Mouse (Mus musculus) embryo, embryonic 11.5 days (tissue): ENCODE data around the gene Hcfc1.

ENCODE experiments used
- DNase-seq: peaks from one replicate; pipeline ENCODE4 v3.0.0-alpha.2; 2012; ENCODE audit warnings: low read depth, low spot score

Hcfc1 gene

DNA sequence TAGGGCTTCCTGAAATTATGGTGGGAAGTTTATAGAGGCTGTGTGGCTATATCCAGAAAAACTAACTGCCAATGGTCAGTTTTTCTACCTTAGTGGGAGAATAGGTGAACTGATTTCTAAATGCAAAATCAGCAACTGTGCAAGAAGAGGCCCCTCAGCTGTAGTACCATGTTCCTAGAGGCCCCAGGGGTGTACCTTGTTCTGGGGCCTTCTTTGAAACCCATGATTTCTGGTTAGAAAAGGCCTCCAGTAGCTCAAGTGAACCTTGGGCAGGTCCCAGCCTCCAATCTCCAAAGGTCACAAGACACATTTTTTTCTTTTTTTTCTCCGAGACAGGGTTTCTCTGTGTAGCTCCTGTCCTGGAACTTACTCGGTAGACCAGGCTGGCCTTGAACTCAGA is 23.9 kb downstream of the Hcfc1 start:
- no peak for DNase-seq

GRCm38 (mm10) chrX:73941860-73942259 is 24.3 kb downstream of the Hcfc1 start:
- DNase-seq = no peak

- DNase-seq = no peak
Measured at GRCm38 (mm10) chrX:73931871-73932270, 34.3 kb downstream of the Hcfc1 start.

- DNase-seq = peak; percentile 47
Measured at GRCm38 (mm10) chrX:73930402-73931062, 35.6 kb downstream of the Hcfc1 start, which contains the start of gene Renbp. TSS of gene Renbp (minus strand) at chrX:73930850.

GRCm38 (mm10) chrX:73922550-73922882 is 43.6 kb downstream of the Hcfc1 start:
- no peak for DNase-seq

DNA sequence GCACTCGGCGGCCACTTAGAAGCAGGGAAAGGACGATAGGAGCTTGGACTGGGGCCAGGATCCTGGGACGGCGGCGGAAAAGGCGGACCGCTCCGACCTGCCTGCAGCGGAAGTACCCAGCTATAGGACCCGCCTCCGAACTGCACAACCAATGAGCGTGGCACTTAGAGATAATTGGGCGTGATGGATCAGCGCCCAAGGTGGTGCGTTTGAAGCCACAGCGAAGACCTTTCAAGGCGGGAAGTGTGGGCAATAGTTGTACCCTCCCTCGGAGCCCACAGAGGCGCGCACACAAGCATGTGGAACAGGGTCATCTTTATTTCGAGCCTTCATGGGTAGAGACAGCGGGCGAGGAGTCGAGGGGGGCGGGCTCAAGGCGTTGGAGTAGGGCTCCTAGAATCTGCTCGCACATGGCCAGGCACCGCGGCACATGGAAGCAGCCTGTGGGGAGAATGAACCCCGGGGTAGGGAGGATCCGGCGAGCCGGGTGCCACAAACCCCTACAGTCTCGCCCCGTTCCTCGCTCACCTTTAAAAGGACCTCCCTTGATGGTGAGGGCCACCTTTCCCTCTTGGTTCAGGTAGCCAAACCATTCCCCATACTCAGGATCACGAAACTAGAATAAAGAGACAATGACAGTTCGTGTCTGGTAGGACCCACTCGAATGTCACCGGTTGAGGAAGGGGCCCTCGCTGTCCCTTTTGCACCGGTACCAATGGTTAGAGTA is 44.2 kb downstream of the Hcfc1 start, which contains the start of the genes Arhgap4 and Naa10:
Arhgap4 (minus strand) TSS at position 48 of the 727 bp plus-strand sequence.
Naa10 (minus strand) TSS at position 122 of the 727 bp plus-strand sequence.
- peak; percentile 75 for DNase-seq

GRCm38 (mm10) chrX:73921285-73921822 is 44.8 kb downstream of the Hcfc1 start:
- DNase-seq = no peak

- no peak for DNase-seq
Measured at GRCm38 (mm10) chrX:73918631-73919030, 47.5 kb downstream of the Hcfc1 start.

- DNase-seq = no peak
Measured at GRCm38 (mm10) chrX:73916945-73917344, 49.2 kb downstream of the Hcfc1 start.

DNA sequence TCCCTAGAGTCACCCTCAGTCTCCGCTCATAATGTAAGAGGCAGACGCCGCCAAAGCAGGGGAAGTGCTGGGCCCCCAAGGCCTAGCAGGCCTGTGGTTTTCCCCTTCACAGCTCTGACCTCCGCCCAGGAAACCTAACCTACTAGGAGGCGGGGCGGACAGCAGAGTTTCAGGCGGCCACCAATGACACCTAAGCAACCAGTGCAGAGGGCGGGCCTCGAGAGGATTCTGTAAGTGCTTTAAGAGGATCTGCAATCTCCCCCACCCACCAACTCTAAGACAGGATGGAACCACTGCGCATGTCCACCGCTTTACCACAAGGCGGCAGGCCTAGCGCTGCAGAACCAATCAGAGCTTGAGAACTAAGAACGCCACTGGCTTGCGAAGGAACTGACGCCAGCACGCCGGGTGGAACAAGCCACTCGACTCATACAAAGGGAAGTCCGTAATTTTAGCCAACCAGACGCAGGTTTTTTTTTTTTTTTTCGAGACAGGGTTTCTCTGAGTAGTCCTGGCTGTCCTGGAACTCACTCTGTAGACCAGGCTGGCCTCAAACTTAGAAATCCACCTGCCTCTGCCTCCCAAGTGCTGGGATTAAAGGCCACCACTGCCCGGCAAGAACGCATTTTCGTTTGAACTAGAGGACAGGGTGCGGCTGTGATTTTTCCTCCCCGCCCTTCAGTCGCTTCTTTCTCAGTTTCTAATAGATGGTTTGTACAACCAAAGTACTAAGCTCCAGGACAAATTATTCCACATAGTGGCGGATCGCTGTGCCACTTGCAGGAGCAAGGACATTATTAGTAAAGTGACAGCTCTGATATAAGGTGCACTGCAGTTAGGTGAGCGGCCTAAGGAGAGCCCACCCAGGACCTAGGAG is 51.1 kb downstream of the Hcfc1 start:
- peak; percentile 86 for DNase-seq

DNA sequence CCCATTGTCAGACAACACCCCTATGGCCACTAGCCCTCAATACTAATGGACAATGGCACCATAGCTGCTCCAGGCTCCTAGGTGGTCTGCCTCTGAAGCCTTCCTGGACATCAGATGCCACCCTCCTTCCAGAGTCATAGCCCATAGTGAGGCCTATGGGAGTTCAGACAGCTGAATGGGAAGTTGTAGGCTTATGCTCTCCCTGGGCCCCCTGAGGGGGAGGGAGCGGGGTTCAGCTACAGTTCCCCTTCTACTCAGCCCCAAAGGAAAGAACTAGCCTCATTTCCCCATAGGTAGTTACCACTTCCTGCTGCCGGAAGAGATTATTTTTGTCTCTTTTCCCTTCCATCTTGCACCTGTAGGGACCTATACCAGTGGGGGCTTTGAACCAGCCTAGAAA is 54.6 kb downstream of the Hcfc1 start:
- no peak for DNase-seq

GRCm38 (mm10) chrX:73911156-73911555 is 55.0 kb downstream of the Hcfc1 start:
- no peak for DNase-seq

DNA sequence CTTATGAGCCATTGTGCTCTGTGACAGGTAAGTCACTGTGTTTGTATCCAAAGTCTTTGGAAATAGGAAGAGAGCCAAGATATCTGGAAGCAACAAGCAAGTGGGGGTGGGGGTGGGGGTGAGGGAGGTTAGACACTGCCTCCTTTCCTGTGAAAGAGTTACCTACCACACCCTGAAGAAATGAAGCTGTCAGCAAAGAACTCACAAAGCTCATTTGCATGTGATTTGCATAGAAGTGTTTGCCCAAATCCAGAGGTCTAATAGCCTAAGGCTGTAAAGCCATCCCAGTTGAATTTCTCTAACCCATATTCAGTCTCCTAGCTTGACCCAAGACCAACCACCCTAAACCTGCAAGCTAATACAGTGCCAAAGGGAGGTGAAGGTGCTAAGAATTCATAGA is 55.7 kb downstream of the Hcfc1 start:
- no peak for DNase-seq

DNA sequence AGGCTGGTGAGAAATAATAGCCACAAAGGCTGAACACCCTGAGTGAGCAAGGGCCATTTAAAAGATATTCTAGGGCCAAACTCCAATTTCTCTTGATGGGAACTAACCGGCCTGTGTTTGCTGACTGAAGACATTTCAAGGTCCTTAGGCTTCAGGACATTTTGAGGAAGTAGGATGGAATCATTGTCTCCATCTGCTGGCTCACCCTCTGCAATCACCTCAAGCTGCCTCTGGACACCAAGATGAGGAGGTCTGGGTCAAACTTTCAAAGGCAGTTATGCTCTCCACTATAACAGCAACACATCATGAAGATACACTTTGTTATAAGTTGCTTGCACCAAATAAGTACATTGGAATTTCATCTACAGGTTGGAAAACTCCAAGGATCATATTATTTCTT is 56.1 kb downstream of the Hcfc1 start:
- no peak for DNase-seq

GRCm38 (mm10) chrX:73897959-73898358 is 68.2 kb downstream of the Hcfc1 start:
- no peak for DNase-seq

DNA sequence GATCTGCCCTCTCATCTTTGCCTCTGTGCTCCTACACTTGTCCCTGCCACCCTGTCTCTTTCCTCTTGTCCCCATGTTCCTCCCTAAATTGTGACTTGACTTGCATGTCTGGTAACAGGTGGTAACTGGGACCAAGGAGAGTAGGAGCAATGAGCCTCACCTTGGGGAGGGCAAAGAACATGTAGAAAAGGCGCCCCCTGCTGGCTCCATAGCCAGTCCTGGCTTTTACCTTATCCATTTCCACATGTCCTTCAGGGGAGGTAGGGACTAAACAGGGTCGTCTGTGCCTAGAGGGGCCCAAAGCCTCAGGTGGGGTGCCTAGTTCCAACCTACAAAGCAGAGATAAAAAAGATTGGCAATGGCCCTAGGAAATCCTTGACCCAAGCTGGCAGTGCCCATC is 70.4 kb downstream of the Hcfc1 start, which contains the start of gene L1cam:
L1cam (minus strand) TSS at position 387 of the 400 bp plus-strand sequence.
- DNase-seq = no peak

- DNase-seq = no peak
Measured at GRCm38 (mm10) chrX:73892833-73893232, 73.3 kb downstream of the Hcfc1 start.
